Mouse (Mus musculus): ENCODE data around the gene Urgcp. TPM values are rescaled to one million over a fixed set of nuclear protein-coding genes. Genes with fewer than 3 reads are reported as not detected.

The Urgcp gene
- polyA plus RNA-seq, 1 experiment from 2014 or later: 35.6 TPM

- peak within 1 kb of the TSS; percentile 69 for H3K4me3 ChIP-seq (ENCODE audit: low read length)
- peak within 1 kb of the TSS; percentile 80 for H3K9ac ChIP-seq (ENCODE audit: low read depth, low read length)
- peak within 1 kb of the TSS; percentile 88 for H3K27ac ChIP-seq (ENCODE audit: low read depth, low read length)
- no peaks in the 10 kb centered on the region for H3K27me3 ChIP-seq (replicated peaks; ENCODE audit: control insufficient read depth, insufficient read depth, low read length)
- peak within 1 kb of the TSS; percentile 91 for H3K4me2 ChIP-seq (ENCODE audit: low read length)
- WGBS: under 1% methylated on average over 62 of the region's 74 CpGs
- no peaks in the 10 kb centered on the region for H3K9me3 ChIP-seq (ENCODE audit: control insufficient read depth, low read length)
- peak; percentile 98 for ATAC-seq
- peaks cover 8% of the 10 kb centered on the region; the same call in 1 of the 2 replicates for H3K36me3 ChIP-seq (ENCODE audit: control insufficient read depth, insufficient read depth, low read length)
- peaks cover 20% of the 10 kb centered on the region for H3K4me1 ChIP-seq (ENCODE audit: control insufficient read depth, insufficient read depth, low read depth, low read length)
Measured at GRCm38 (mm10) chr11:5788056-5789014, 26.2 kb upstream of the Urgcp start, which contains the start of gene Dbnl. Gene Dbnl (plus strand): TSS chr11:5788488.

DNA sequence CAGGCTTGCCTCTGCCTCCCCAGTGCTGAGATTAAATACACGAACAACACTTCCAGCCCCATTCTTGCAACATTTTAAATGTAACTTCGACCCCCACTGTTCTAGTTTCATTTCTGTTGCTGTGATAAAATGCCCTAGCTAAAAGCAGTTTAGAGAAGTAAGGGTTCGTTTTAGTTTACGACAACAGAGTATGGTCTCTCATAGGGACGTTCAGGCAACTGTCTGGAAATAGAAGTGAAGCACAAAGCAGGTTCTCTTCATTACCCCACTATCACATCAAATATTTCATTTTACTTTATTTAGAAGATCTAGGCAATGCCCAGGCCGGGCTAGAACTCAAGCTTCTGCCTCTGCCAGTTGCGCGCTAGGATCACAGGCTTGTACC is 25.5 kb upstream of the Urgcp start:
- Histone ChIP-seq H3K9me3 (ENCODE audit: control insufficient read depth, low read length) (no peaks in the 10 kb centered on the region), H3K4me2 (ENCODE audit: low read length) (peak overlapping the region; percentile 87), H3K9ac (ENCODE audit: low read depth, low read length) (peak overlapping the region; percentile 80), H3K27ac (ENCODE audit: low read depth, low read length) (peak overlapping the region; percentile 88), H3K27me3 (replicated peaks; ENCODE audit: control insufficient read depth, insufficient read depth, low read length) (no peaks in the 10 kb centered on the region), H3K4me3 (ENCODE audit: low read length) (peak overlapping the region; percentile 69), H3K36me3 (ENCODE audit: control insufficient read depth, insufficient read depth, low read length) (peaks cover 6% of the 10 kb centered on the region; the same call in 1 of the 2 replicates), H3K4me1 (ENCODE audit: control insufficient read depth, insufficient read depth, low read depth, low read length) (peaks cover 20% of the 10 kb centered on the region)
- 43% methylated on average over 8 of the region's 8 CpGs for WGBS
- ATAC-seq: no peak

DNA sequence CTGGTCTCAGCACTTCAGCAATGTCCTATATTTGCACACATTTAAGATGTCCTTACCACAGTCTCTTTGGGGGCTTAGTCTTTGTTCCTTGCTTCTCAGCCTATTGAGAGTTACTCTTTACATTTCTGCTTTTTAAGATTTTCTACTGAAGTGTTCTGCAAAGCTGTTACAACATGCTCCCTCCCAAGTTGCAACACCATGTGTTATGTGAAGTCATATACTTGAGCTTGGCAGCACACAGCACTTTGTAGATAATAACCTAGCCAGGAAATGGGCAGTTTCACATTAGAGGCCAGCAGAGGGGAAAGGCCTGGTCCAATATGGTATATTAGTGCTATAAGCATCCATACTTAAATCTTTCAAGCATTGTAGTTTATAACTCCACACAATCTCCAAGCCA is 23.6 kb upstream of the Urgcp start:
- ATAC-seq: no peak
- Histone ChIP-seq H3K4me3 (ENCODE audit: low read length) (no peak overlapping the region), H3K4me1 (ENCODE audit: control insufficient read depth, insufficient read depth, low read depth, low read length) (peaks cover 20% of the 10 kb centered on the region), H3K27ac (ENCODE audit: low read depth, low read length) (no peak overlapping the region), H3K4me2 (ENCODE audit: low read length) (no peak overlapping the region), H3K9me3 (ENCODE audit: control insufficient read depth, low read length) (no peaks in the 10 kb centered on the region), H3K9ac (ENCODE audit: low read depth, low read length) (no peak overlapping the region), H3K36me3 (ENCODE audit: control insufficient read depth, insufficient read depth, low read length) (no peaks in the 10 kb centered on the region; the same call in 1 of the 2 replicates), H3K27me3 (replicated peaks; ENCODE audit: control insufficient read depth, insufficient read depth, low read length) (no peaks in the 10 kb centered on the region)

- WGBS: 67% methylated on average over 8 of the region's 8 CpGs
- Histone ChIP-seq H3K27ac (ENCODE audit: low read depth, low read length) (no peak overlapping the region), H3K4me1 (ENCODE audit: control insufficient read depth, insufficient read depth, low read depth, low read length) (peaks cover 2% of the 10 kb centered on the region; the same call in 1 of the 2 replicates), H3K4me3 (ENCODE audit: low read length) (no peak overlapping the region), H3K9ac (ENCODE audit: low read depth, low read length) (no peak overlapping the region), H3K9me3 (ENCODE audit: control insufficient read depth, low read length) (no peaks in the 10 kb centered on the region), H3K4me2 (ENCODE audit: low read length) (no peak overlapping the region), H3K36me3 (ENCODE audit: control insufficient read depth, insufficient read depth, low read length) (no peaks in the 10 kb centered on the region; the same call in 1 of the 2 replicates), H3K27me3 (replicated peaks; ENCODE audit: control insufficient read depth, insufficient read depth, low read length) (no peaks in the 10 kb centered on the region)
- ATAC-seq: no peak
Measured at GRCm38 (mm10) chr11:5782199-5782944, 20.2 kb upstream of the Urgcp start.

GRCm38 (mm10) chr11:5780035-5780499 is 17.9 kb upstream of the Urgcp start:
- Histone ChIP-seq H3K9ac (ENCODE audit: low read depth, low read length) (no peak overlapping the region), H3K9me3 (ENCODE audit: control insufficient read depth, low read length) (no peaks in the 10 kb centered on the region), H3K27ac (ENCODE audit: low read depth, low read length) (no peak overlapping the region), H3K27me3 (replicated peaks; ENCODE audit: control insufficient read depth, insufficient read depth, low read length) (no peaks in the 10 kb centered on the region), H3K36me3 (ENCODE audit: control insufficient read depth, insufficient read depth, low read length) (no peaks in the 10 kb centered on the region; the same call in 1 of the 2 replicates), H3K4me1 (ENCODE audit: control insufficient read depth, insufficient read depth, low read depth, low read length) (no peaks in the 10 kb centered on the region), H3K4me3 (ENCODE audit: low read length) (no peak overlapping the region), H3K4me2 (ENCODE audit: low read length) (no peak overlapping the region)
- WGBS: 93% methylated on average over 6 of the region's 6 CpGs
- no peak for ATAC-seq

- no peaks in the 10 kb centered on the region for H3K9me3 ChIP-seq (ENCODE audit: control insufficient read depth, low read length)
- no peak overlapping the region for H3K4me2 ChIP-seq (ENCODE audit: low read length)
- 77% methylated on average over 2 of the region's 2 CpGs for WGBS
Measured at GRCm38 (mm10) chr11:5778481-5778880, 16.3 kb upstream of the Urgcp start.

DNA sequence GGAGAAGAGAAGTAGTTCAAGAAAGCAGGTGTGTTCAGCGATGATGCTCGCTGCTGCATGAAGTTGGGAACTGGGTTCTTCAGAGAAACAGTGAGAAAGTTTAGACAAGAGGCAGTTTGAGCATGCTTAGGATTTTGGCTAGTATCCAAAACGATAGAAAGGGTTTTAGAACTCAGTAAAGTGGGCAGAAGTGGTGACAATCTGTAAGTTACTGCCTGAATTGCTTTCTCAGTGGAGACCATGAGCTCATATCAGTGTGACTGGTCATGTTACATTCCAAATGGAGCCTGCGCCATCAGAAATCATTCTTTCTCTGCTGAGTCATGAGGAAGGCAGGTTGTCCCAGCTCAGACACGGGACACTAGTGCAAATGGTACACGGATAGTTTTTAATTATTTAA is 3.8 kb upstream of the Urgcp start:
- WGBS: 88% methylated on average over 6 of the region's 6 CpGs
- H3K4me2 ChIP-seq (ENCODE audit: low read length): no peak overlapping the region
- no peak for ATAC-seq
- no peaks in the 10 kb centered on the region for H3K27me3 ChIP-seq (replicated peaks; ENCODE audit: control insufficient read depth, insufficient read depth, low read length)
- peaks cover 3% of the 10 kb centered on the region for H3K36me3 ChIP-seq (ENCODE audit: control insufficient read depth, insufficient read depth, low read length)
- no peak overlapping the region for H3K27ac ChIP-seq (ENCODE audit: low read depth, low read length)
- H3K4me1 ChIP-seq (ENCODE audit: control insufficient read depth, insufficient read depth, low read depth, low read length): no peaks in the 10 kb centered on the region; the same call in 1 of the 2 replicates
- H3K9ac ChIP-seq (ENCODE audit: low read depth, low read length): no peak overlapping the region
- no peaks in the 10 kb centered on the region for H3K9me3 ChIP-seq (ENCODE audit: control insufficient read depth, low read length)
- no peak overlapping the region for H3K4me3 ChIP-seq (ENCODE audit: low read length)

More at GRCm38 (mm10) chr11:5778481-5778880, 16.3 kb upstream of the Urgcp start:
- no peak for ATAC-seq
- Histone ChIP-seq H3K9ac (ENCODE audit: low read depth, low read length) (no peak overlapping the region), H3K4me1 (ENCODE audit: control insufficient read depth, insufficient read depth, low read depth, low read length) (no peaks in the 10 kb centered on the region), H3K4me3 (ENCODE audit: low read length) (no peak overlapping the region), H3K36me3 (ENCODE audit: control insufficient read depth, insufficient read depth, low read length) (no peaks in the 10 kb centered on the region; the same call in 1 of the 2 replicates), H3K27me3 (replicated peaks; ENCODE audit: control insufficient read depth, insufficient read depth, low read length) (no peaks in the 10 kb centered on the region), H3K27ac (ENCODE audit: low read depth, low read length) (no peak overlapping the region)

DNA sequence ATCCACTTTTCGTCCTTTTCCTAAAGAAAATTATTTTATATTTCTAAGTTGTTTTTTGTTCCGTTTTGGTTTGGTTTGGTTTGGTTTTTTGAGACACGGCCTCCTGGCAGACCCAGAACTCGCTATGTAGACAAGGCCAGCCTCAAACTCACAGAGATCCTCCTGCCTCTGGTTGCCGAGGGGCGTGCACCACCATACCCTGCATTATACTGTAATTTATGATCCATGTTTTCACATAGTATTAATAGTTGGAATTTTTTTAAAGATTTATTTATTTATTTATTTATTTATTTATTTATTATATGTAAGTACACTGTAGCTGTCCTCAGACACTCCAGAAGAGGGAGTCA is 432 bp upstream of the Urgcp start:
- Histone ChIP-seq H3K9ac (ENCODE audit: low read depth, low read length) (peak overlapping the region; percentile 85), H3K4me3 (ENCODE audit: low read length) (peak overlapping the region; percentile 64), H3K9me3 (ENCODE audit: control insufficient read depth, low read length) (no peaks in the 10 kb centered on the region), H3K27ac (ENCODE audit: low read depth, low read length) (peak overlapping the region; percentile 96), H3K27me3 (replicated peaks; ENCODE audit: control insufficient read depth, insufficient read depth, low read length) (no peaks in the 10 kb centered on the region), H3K4me2 (ENCODE audit: low read length) (peak overlapping the region; percentile 83), H3K4me1 (ENCODE audit: control insufficient read depth, insufficient read depth, low read depth, low read length) (peaks cover 7% of the 10 kb centered on the region), H3K36me3 (ENCODE audit: control insufficient read depth, insufficient read depth, low read length) (no peaks in the 10 kb centered on the region)
- peak; percentile 38; the same call in 1 of the 2 replicates for ATAC-seq
- 18% methylated on average over 6 of the region's 6 CpGs for WGBS

- no peak for ATAC-seq
- peaks cover 7% of the 10 kb centered on the region; the same call in 1 of the 2 replicates for H3K9me3 ChIP-seq (ENCODE audit: control insufficient read depth, low read length)
- 98% methylated on average over 2 of the region's 2 CpGs for WGBS
- H3K4me2 ChIP-seq (ENCODE audit: low read length): no peak overlapping the region
- no peak overlapping the region for H3K4me3 ChIP-seq (ENCODE audit: low read length)
- H3K4me1 ChIP-seq (ENCODE audit: control insufficient read depth, insufficient read depth, low read depth, low read length): no peaks in the 10 kb centered on the region
- no peak overlapping the region for H3K27ac ChIP-seq (ENCODE audit: low read depth, low read length)
- H3K9ac ChIP-seq (ENCODE audit: low read depth, low read length): no peak overlapping the region
- no peaks in the 10 kb centered on the region for H3K27me3 ChIP-seq (replicated peaks; ENCODE audit: control insufficient read depth, insufficient read depth, low read length)
- H3K36me3 ChIP-seq (ENCODE audit: control insufficient read depth, insufficient read depth, low read length): no peaks in the 10 kb centered on the region
Measured at GRCm38 (mm10) chr11:5753755-5754154, 8.4 kb downstream of the Urgcp start.

Data from hindbrain, embryonic 16.5 days (tissue).